ENCODE assay signal across 9 mouse cellular contexts in genomic region chr13:40921326-40922059, GRCm38 (mm10).
DNase-seq lines count a peak whose midpoint lies in the region.
"Had no signal": no experiment of that assay in that cellular context is flagged by ENCODE, and none has a peak within 500 bp of the region (broad histone marks: within the 10 kb centered on the region; RNA-seq: fewer than 3 reads in every experiment).

No protein-coding gene starts in this region.

- peak overlapping the region; percentile 81 for H3K4me3 ChIP-seq in megakaryocyte, embryonic 14.5 days (replicated peaks)
- H3K4me3 ChIP-seq: liver, embryonic 15.5 days had no signal

- DNase-seq in layer of hippocampus, adult 11-12 months (ENCODE audit: low spot score): peak; percentile 58
- no peak for DNase-seq in layer of hippocampus, postnatal 10 days (ENCODE audit: low spot score in 2 of 2)
- peak; percentile 55 for DNase-seq in adrenal gland, postnatal 10 days
- peak; percentile 50 for DNase-seq in kidney, postnatal 10 days
- no peak for DNase-seq in urinary bladder, adult 18-20 months (ENCODE audit: low spot score in 2 of 2)
- DNase-seq in right cerebral cortex, postnatal 25 days: no peak
- no peak for DNase-seq in c-Kit-positive CD71-positive TER-119-positive erythroid progenitor cells, embryonic 14.5 days (ENCODE audit: low spot score)

- H3K4me1 ChIP-seq in megakaryocyte, embryonic 14.5 days: peaks cover 48% of the 10 kb centered on the region

- no peaks in the 10 kb centered on the region for H3K9me3 ChIP-seq in megakaryocyte, embryonic 14.5 days
- H3K9me3 ChIP-seq: liver, embryonic 15.5 days had no signal

- peaks cover 21% of the 10 kb centered on the region for H3K27me3 ChIP-seq in megakaryocyte, embryonic 14.5 days (replicated peaks)

- H3K36me3 ChIP-seq in megakaryocyte, embryonic 14.5 days (replicated peaks; ENCODE audit: low read length): no peaks in the 10 kb centered on the region
- H3K36me3 ChIP-seq: liver, embryonic 15.5 days had no signal

Comparison
In these comparisons a context has a peak if more than half of its experiments do, and no peak if none do; other contexts are left out.
1. DNase-seq: peak in layer of hippocampus, adult 11-12 months (single experiment), adrenal gland, postnatal 10 days (single experiment) and kidney, postnatal 10 days (single experiment); none in layer of hippocampus, postnatal 10 days (0 of 2), urinary bladder, adult 18-20 months (0 of 2), right cerebral cortex, postnatal 25 days (single experiment) and c-Kit-positive CD71-positive TER-119-positive erythroid progenitor cells, embryonic 14.5 days (single experiment).